Mouse (Mus musculus): Measurements from ENCODE around the gene Atp13a1. TPM values are rescaled to one million over a fixed set of nuclear protein-coding genes. Genes with fewer than 3 reads are reported as not detected.

Gene Atp13a1
- polyA plus RNA-seq, 1 experiment from 2014 or later = 46.2 TPM

DNA sequence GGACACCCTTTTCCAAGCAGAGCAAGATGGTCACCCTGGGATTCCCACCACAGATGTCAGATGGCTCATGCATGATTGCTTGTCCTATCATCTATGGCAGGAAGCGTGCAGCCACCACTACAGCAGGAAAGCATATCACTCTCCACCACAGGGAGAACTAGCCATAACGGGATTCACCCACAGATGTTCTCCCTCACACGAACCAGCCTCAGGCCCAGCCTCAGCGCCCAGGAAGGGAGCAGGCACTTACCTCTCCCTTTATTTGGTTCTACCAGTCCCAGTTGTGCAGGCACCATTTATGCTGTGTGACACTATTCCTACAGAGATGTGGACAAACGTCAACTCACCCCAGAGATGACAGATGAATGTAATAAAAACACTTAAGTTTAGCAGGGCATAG lies 1.9 kb upstream of the Atp13a1 start:
- no peak for ATAC-seq (ENCODE audit: borderline replicate concordance, extremely low read depth, low FRiP score, low TSS enrichment)
- Histone ChIP-seq H3K4me2 (no peak overlapping the region), H3K4me3 (no peak overlapping the region), H3K9me3 (no peaks in the 10 kb centered on the region), H3K27ac (no peak overlapping the region), H3K9ac (no peak overlapping the region), H3K4me1 (peaks cover 23% of the 10 kb centered on the region), H3K27me3 (no peaks in the 10 kb centered on the region), H3K36me3 (peaks cover 10% of the 10 kb centered on the region)
- WGBS = 89% methylated on average over 5 of the region's 5 CpGs

DNA sequence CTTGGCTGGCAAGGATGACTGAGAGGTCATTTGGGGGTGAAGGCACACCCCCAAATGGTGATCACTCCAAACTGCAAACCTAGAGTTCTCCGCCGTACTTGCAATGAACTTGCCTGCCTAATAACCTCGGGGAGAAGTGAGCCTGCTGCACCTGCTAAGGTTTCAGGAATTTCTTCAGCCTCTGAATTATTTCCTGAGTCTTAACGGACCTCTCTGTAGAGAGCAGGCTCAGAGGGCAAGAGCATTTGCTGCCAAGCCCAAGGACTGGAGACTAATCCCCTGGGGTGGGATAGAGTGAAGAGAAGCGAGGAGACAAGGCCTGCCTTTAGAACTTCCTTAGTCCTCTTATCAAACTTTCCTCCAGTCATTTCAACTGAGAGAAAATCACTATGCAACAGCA lies 1.2 kb upstream of the Atp13a1 start:
- no peak overlapping the region for H3K9ac ChIP-seq
- no peaks in the 10 kb centered on the region for H3K27me3 ChIP-seq
- peaks cover 15% of the 10 kb centered on the region for H3K36me3 ChIP-seq
- no peak overlapping the region for H3K27ac ChIP-seq
- no peak for ATAC-seq (ENCODE audit: borderline replicate concordance, extremely low read depth, low FRiP score, low TSS enrichment)
- H3K4me1 ChIP-seq = peaks cover 23% of the 10 kb centered on the region
- peak overlapping the region; percentile 68; the same call in 1 of the 2 replicates for H3K4me2 ChIP-seq
- 61% methylated on average over 5 of the region's 5 CpGs for WGBS
- no peaks in the 10 kb centered on the region for H3K9me3 ChIP-seq
- peak overlapping the region; percentile 95; the same call in 1 of the 2 replicates for H3K4me3 ChIP-seq

DNA sequence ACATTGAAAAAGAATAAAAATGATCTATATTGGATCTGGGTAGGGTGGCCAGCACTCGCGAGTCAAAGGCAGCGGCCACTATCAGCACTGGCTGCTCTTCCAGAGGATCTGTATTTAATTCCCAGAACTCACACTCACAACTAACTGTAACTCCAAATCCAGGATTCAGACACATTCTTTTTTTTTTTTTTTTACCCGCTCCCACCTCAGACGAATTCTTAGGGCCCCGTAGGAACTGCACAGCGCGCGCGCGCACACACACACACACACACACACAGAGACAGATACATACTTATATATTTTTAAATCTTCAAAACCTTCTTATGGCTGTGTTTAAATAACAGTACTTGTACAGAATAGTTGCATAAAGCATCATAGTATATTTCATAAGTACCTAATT lies 599 bp upstream of the Atp13a1 start:
- WGBS = 27% methylated on average over 11 of the region's 11 CpGs
- Histone ChIP-seq H3K4me1 (peaks cover 23% of the 10 kb centered on the region), H3K9ac (peak overlapping the region; percentile 91; the same call in 1 of the 2 replicates), H3K4me2 (peak overlapping the region; percentile 68), H3K36me3 (peaks cover 21% of the 10 kb centered on the region), H3K27me3 (no peaks in the 10 kb centered on the region), H3K4me3 (peak overlapping the region; percentile 95), H3K9me3 (no peaks in the 10 kb centered on the region), H3K27ac (peak overlapping the region; percentile 77)
- no peak for ATAC-seq (ENCODE audit: borderline replicate concordance, extremely low read depth, low FRiP score, low TSS enrichment)

DNA sequence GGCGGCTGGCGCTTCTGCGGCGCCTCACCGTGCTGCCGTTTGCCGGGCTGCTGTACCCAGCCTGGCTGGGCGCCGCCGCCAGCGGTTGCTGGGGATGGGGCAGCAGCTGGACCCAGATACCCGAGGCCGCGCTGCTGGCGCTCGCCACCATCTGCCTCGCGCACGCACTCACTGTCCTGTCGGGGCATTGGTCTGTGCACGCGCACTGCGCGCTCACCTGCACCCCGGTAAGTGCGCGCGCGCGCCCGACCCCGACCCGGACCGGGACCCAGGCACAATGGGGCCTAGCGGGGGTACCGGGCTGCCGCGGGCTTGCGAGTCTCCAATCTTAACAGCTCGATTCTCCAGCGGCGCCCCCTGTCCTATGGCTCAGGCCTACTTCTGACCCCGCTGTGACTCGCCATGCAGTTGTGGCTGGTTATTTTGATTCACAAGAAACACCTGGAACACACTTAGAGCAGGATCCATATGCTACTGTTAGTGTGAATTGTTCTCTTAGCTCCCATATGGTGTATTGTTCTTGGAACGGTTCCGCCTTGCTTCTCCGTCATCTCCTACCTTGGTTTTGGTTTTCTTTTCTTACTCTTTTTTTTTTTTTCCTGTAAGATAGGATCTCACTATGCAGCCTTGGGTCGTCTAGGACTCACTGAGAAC lies 579 bp downstream of the Atp13a1 start:
- Histone ChIP-seq H3K4me3 (peak overlapping the region; percentile 95), H3K9ac (peak overlapping the region; percentile 91), H3K27me3 (no peaks in the 10 kb centered on the region), H3K9me3 (no peaks in the 10 kb centered on the region), H3K36me3 (peaks cover 33% of the 10 kb centered on the region), H3K4me2 (peak overlapping the region; percentile 68), H3K4me1 (peaks cover 23% of the 10 kb centered on the region), H3K27ac (peak overlapping the region; percentile 77)
- WGBS = under 1% methylated on average over 44 of the region's 48 CpGs
- ATAC-seq (ENCODE audit: borderline replicate concordance, extremely low read depth, low FRiP score, low TSS enrichment) = peak; percentile 71

DNA sequence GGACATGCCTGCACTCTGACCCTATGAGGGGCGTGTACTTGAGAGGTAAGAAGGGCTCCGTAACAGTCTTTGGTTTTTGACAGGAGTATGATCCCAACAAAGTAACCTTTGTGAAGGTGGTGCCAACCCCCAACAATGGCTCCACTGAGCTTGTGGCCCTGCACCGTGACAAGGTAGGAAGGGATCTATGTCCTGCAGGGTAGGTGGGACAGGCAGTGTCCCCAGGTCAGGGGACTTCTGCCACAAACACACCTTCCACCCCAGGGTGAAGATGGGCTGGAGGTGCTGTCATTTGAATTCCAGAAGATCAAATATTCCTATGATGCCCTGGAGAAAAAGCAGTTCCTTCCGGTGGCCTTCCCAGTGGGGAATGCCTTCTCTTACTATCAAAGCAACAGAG lies 2.7 kb downstream of the Atp13a1 start:
- WGBS = 89% methylated on average over 4 of the region's 4 CpGs
- Histone ChIP-seq H3K27ac (no peak overlapping the region), H3K9ac (no peak overlapping the region), H3K4me1 (peaks cover 23% of the 10 kb centered on the region), H3K4me2 (no peak overlapping the region), H3K4me3 (no peak overlapping the region), H3K36me3 (peaks cover 54% of the 10 kb centered on the region), H3K27me3 (no peaks in the 10 kb centered on the region), H3K9me3 (no peaks in the 10 kb centered on the region)
- ATAC-seq (ENCODE audit: borderline replicate concordance, extremely low read depth, low FRiP score, low TSS enrichment) = no peak

DNA sequence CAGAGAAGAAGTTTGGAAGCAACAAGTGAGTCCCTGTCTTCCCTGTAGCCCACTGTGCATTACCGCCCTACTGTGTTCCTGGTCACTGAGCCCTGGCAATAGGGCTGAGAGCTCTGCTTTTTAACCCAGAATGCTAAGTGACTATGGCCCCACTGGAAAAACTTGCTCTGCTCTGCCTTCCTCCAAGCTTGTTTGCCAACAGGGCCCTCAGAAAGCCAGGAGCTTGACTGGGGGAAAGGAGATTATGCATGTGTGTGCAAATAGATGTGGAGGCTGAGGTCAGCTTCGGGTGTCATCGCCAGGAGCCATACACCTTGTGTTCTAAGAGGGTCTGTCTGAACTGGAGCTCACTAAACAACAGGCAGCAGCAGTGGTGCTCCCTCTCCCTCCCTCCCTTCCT lies 3.1 kb downstream of the Atp13a1 start:
- Histone ChIP-seq H3K36me3 (peaks cover 58% of the 10 kb centered on the region), H3K27me3 (no peaks in the 10 kb centered on the region), H3K9me3 (no peaks in the 10 kb centered on the region), H3K4me2 (no peak overlapping the region), H3K4me3 (no peak overlapping the region), H3K27ac (no peak overlapping the region), H3K9ac (no peak overlapping the region), H3K4me1 (peaks cover 23% of the 10 kb centered on the region)
- 89% methylated on average over 3 of the region's 3 CpGs for WGBS
- ATAC-seq (ENCODE audit: borderline replicate concordance, extremely low read depth, low FRiP score, low TSS enrichment) = no peak

DNA sequence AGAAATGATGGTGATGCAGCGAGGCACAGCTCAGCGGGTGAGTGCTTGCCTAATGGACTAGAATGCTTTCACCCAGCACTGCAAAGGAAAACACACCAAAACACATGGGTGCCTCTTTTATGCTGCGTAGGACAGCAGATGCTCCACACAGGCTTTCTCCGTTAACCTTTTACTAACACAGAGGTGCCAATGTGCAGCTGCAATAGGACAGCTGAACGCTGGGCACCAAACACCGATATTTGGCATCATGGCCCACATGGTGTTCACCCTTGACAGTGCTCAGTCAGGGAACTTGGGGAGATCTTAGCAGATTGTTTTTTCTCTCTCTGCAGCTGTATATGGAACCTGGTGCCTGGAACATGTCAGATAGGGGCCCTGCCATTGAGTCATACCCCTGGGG lies 3.9 kb downstream of the Atp13a1 start:
- H3K36me3 ChIP-seq = peaks cover 66% of the 10 kb centered on the region
- H3K9me3 ChIP-seq = no peaks in the 10 kb centered on the region
- 93% methylated on average over 6 of the region's 6 CpGs for WGBS
- no peak overlapping the region for H3K4me2 ChIP-seq
- H3K4me1 ChIP-seq = peaks cover 19% of the 10 kb centered on the region
- no peak overlapping the region for H3K27ac ChIP-seq
- no peak for ATAC-seq (ENCODE audit: borderline replicate concordance, extremely low read depth, low FRiP score, low TSS enrichment)
- H3K4me3 ChIP-seq = no peak overlapping the region
- no peak overlapping the region for H3K9ac ChIP-seq
- H3K27me3 ChIP-seq = no peaks in the 10 kb centered on the region

DNA sequence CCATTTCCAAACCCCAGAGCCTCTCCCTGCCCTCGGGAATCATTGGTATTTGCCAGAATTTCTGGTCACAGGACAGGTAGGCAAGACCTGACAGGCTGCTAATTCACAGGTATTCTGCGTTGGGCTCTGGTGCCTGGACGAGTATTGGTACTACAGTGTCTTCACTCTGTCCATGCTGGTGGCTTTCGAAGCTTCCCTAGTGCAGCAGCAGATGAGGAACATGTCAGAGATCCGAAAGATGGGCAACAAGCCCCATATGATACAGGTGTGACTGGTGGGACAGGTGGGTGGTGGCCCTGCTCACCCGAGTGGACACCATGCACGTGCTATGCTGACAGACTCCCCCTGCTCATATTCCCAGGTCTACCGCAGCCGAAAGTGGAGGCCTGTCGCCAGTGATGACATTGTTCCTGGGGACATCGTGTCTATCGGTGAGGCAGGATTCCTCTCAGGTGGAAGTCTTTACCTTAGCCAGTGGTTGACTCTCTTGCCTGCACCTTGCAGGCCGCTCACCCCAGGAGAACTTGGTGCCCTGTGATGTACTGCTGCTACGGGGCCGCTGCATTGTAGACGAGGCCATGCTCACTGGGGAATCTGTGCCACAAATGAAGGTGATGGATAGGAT lies 5.9 kb downstream of the Atp13a1 start:
- Histone ChIP-seq H3K9ac (no peak overlapping the region), H3K4me1 (peaks cover 14% of the 10 kb centered on the region), H3K4me3 (no peak overlapping the region), H3K4me2 (no peak overlapping the region), H3K9me3 (no peaks in the 10 kb centered on the region), H3K27me3 (no peaks in the 10 kb centered on the region), H3K36me3 (peaks cover 84% of the 10 kb centered on the region), H3K27ac (no peak overlapping the region)
- ATAC-seq (ENCODE audit: borderline replicate concordance, extremely low read depth, low FRiP score, low TSS enrichment) = no peak
- WGBS = 93% methylated on average over 16 of the region's 16 CpGs

DNA sequence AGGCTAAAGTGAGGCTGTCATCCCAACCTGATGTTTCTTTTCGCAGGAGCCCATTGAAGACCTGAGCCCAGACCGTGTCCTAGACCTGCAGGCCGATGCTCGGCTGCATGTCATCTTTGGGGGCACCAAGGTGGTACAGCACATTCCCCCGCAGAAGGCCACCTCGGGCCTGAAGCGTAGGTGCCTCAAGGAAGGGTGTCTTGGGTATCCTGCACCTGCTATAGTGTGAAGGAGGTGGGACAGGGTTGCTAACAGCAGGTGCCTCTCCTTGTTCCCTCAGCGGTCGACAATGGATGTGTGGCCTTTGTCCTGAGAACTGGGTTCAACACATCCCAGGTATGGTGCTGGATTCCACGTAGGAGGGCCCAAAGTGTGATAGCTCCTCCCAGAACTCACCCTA lies 6.7 kb downstream of the Atp13a1 start:
- peaks cover 92% of the 10 kb centered on the region for H3K36me3 ChIP-seq
- 94% methylated on average over 10 of the region's 10 CpGs for WGBS
- H3K9ac ChIP-seq = no peak overlapping the region
- H3K4me1 ChIP-seq = peaks cover 6% of the 10 kb centered on the region
- no peaks in the 10 kb centered on the region for H3K27me3 ChIP-seq
- no peak overlapping the region for H3K27ac ChIP-seq
- no peak overlapping the region for H3K4me3 ChIP-seq
- H3K4me2 ChIP-seq = no peak overlapping the region
- no peak for ATAC-seq (ENCODE audit: borderline replicate concordance, extremely low read depth, low FRiP score, low TSS enrichment)
- no peaks in the 10 kb centered on the region for H3K9me3 ChIP-seq

DNA sequence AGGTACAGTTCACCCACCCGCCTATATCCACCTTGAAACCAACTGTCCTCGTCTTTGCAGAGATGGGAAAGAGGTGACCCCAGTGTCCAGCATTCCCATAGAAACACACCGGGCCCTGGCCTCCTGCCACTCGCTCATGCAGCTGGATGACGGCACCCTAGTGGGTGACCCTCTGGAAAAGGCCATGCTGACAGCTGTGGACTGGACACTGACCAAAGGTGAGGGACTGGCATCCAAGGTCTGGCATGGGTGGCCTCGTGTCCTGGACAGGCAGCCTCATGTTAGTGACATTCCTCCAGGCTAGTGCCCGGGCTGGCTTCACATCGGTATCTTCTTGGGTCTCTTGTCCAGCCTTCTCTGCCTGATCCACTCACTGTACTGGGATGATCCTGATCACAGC lies 8.3 kb downstream of the Atp13a1 start:
- Histone ChIP-seq H3K36me3 (peaks cover 98% of the 10 kb centered on the region), H3K9ac (no peak overlapping the region), H3K4me1 (no peaks in the 10 kb centered on the region), H3K27me3 (no peaks in the 10 kb centered on the region), H3K4me2 (no peak overlapping the region), H3K9me3 (no peaks in the 10 kb centered on the region), H3K4me3 (no peak overlapping the region), H3K27ac (no peak overlapping the region)
- 89% methylated on average over 8 of the region's 8 CpGs for WGBS
- ATAC-seq (ENCODE audit: borderline replicate concordance, extremely low read depth, low FRiP score, low TSS enrichment) = no peak

DNA sequence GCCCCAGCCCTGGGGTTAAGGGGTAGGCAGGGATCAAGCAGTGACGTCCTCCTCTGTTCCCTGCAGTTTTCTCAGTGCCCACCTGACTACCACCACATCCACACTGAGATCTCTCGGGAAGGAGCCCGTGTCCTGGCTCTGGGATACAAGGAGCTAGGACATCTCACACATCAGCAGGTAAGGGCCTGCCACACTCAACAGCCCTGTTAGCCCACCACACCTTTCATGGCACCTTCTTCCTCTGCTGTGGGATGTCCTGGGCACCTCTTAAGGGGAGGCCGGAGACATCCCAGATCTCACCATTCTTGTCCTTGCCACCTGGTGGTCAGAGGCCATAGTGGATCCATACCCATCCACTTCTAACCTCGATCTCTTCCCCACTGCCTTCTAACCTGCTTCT lies 9.0 kb downstream of the Atp13a1 start:
- Histone ChIP-seq H3K9me3 (no peaks in the 10 kb centered on the region), H3K27ac (no peak overlapping the region), H3K4me1 (no peaks in the 10 kb centered on the region), H3K4me3 (no peak overlapping the region), H3K36me3 (peaks cover 96% of the 10 kb centered on the region), H3K4me2 (no peak overlapping the region), H3K27me3 (no peaks in the 10 kb centered on the region), H3K9ac (no peak overlapping the region)
- 89% methylated on average over 5 of the region's 5 CpGs for WGBS
- no peak for ATAC-seq (ENCODE audit: borderline replicate concordance, extremely low read depth, low FRiP score, low TSS enrichment)

DNA sequence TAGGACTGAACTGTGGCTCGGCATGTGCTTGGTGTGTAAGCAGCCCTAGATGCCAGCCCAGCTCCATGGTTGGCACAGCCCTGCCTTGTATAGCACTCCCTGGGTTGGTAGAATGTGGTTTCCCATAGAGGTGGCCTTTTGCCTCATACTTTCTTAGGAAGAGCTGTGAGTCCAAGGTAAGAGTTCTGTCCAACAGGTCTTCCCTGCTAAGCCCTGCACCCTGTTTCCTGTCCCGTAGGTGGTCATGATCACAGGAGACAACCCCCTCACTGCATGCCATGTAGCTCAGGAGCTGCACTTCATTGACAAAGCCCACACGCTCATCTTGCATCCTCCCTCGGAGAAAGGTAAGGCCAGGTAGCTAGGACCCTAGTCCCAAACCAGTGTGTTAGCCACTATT lies 10.8 kb downstream of the Atp13a1 start:
- Histone ChIP-seq H3K4me3 (no peak overlapping the region), H3K4me1 (no peaks in the 10 kb centered on the region), H3K9ac (no peak overlapping the region), H3K4me2 (no peak overlapping the region), H3K27me3 (no peaks in the 10 kb centered on the region), H3K27ac (no peak overlapping the region), H3K36me3 (peaks cover 96% of the 10 kb centered on the region), H3K9me3 (no peaks in the 10 kb centered on the region)
- 93% methylated on average over 4 of the region's 4 CpGs for WGBS
- no peak for ATAC-seq (ENCODE audit: borderline replicate concordance, extremely low read depth, low FRiP score, low TSS enrichment)
